Mouse (Mus musculus): Measurements from ENCODE around the gene Eno2.
"Not testable (repeated sequence)": the region's sequence is repeated elsewhere in the genome, so short reads cannot be mapped to it uniquely, and the experiment has no call there.

Eno2 gene

DNA sequence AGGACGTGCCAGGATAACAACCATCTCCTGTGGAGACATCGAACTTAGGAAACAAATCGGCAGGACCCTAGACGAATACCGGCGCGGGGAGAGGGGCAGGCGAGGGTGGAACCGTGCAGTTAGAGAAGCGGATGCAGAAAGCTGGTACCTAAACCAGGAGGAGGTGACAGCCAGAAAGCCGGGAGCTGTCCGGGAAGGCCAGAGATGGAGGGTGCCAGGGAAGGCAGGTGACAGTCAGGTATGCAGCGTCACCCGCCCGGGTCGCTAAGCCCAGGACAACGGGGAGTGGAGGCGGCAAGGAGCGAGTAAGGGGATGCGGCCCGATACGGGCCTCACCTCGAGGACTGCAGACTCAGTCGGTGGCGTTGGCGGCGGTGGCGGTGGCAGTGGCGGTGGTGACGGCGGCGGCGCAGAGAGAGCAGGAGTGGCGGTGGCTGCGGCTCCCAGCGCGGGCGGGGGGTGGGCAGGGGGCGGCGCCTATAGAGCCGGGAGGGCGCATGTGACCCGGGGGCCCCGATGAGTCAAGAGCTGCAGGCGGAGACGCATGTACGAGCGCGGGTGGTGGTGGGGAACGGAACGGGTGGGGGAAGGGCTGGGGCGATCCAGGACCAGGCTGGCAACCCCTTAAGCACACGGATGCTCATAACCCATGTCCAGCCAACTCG lies at the start of gene Eno2:
TSS of gene Eno2 (minus strand) at position 573 of the 665 bp plus-strand sequence.
- peak; percentile 60 to 67 for DNase-seq (ENCODE audit: low spot score in 2 of 2)

DNA sequence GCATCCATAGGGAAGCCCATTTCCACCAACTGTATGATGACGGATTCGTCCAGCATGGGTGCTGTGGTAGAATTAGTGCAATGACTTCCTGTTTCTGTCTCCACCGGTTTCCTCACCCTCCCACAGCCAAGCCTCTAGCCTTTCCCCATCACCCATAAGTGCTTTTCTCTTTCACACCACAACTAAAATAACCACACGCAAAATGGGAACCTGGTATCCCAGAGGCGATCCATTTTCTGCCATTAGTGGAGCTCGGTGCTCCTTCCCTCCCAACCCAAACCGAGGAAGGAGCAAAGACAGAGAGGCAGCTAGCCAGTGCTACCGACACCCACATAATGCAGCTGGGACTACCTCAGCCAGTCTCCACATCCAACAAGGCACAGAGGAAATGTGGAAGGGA lies 48.5 kb upstream of the Eno2 start:
- no peak for DNase-seq (ENCODE audit: low spot score in 2 of 2)

DNA sequence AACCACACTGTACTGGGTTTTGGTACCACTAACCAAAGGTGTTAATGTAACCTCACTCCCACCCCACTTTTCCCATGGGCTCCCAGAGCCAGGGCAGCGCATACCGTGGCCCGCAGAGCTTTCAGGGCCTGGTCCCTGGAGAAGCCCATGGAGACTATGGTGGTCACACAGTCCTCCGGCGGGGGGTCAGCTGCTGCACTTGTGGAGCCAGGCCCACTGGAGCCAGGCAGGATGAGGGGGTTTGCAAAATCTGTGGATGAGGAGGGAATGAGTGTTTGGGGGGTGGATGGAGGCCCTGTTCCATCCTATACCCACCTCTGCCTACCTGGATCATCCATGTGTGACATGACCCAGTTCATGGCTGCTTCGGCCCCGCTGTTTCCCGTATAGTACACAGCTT lies 48.1 kb upstream of the Eno2 start:
- DNase-seq (ENCODE audit: low spot score in 2 of 2) = no peak

DNA sequence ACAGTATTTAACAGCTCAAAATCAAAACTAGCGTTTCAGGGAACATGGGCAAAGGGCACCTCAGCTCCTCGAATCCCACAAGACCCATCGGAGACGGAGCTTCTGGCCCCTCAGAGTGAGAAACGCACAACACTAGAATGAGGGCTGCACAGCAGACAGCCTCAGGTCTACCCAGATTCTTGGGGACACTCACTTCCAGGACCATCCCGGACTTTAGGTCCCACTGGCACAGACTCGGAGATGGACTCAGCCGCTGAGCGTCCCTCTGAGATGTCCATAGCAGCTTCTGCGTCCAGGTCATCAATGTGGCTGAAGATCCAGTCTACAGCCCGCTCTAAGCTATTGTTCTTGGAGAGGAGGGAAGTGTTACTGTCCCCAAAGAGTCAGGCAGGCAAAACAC lies 47.7 kb upstream of the Eno2 start:
- DNase-seq (ENCODE audit: low spot score in 2 of 2) = no peak

DNA sequence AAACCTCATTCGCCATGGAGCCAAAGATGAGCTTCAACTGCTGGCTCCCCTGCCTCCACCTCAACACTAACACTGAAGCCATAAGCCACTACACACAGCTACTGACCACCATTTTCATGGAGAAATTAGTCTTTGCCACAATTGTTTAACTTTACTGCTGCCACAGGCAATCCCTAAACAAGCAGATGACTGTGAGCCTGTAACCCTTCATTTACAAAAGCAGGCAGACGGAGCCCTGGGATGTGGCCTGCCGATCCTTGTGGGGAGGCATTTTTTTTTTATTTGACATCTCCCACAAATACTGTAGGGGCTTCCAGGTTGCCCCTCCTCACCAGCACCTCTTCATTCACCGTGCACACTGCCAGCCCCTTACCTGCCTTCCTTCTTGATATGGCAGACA lies 47.1 kb upstream of the Eno2 start:
- no peak for DNase-seq (ENCODE audit: low spot score in 2 of 2)

DNA sequence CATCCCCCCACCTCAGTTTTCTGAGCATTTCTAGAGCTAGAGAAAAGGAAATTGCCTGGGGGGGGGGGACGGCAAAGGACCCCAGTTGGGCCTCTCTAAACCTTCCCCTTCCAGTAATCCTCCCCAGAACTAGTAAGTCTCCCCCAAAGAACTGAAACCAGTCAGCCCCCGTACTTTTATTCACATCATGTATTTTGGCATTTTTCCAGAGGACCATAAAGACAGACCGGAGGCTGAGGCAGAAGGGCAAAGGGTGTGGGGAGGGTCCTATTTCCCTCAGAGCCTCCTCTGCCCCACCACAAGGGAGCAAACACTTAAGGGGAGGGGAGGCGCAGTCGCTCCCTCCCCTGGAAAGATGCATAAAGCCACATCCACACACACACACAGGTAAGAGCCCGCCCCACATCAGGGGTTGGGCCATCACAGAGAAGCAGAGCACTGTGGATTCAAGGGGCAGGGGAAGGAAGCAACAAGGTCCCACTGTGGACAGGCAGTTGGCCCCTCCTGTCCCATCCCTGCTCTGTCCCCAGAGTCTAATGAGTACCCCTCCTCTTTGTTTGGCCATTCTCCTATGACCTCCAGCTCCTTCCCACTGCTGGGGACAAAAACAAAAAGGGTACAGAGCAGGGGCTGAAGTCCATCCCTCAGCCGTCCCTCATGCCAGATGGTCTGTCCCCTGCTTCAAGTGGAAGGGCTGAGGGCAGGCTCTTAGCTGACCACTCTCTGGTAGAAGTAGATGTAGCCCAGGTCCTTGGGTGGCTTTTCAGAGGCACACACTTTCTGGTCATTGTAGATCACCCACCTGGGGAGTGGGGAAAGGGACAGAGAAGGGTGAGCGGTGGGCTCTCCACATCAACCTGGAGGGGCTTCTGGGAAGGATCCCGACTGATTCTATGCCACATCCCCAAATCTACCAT lies 45.6 kb upstream of the Eno2 start:
- no peak for DNase-seq (ENCODE audit: low spot score in 2 of 2)

DNA sequence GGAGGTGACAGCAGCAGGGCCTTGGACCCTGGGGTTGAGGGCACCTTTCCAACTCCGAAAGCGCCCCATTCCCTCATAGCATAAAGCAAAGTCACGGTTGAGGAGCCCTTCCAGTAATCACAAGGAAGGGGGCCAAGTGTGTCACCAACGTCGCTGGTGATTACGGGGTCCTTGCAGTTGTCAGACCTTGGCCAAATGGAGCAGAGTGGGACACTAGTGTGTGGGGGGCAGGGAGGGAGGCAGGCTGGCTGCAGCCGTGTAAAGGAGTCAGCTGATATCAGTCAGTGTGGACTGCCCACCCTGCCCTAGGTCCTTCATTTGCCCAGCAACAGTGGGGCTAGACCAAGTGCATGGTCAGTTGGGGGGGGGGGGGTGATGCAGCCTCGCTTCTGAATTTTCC lies 45.0 kb upstream of the Eno2 start:
- DNase-seq (ENCODE audit: low spot score in 2 of 2) = no peak

DNA sequence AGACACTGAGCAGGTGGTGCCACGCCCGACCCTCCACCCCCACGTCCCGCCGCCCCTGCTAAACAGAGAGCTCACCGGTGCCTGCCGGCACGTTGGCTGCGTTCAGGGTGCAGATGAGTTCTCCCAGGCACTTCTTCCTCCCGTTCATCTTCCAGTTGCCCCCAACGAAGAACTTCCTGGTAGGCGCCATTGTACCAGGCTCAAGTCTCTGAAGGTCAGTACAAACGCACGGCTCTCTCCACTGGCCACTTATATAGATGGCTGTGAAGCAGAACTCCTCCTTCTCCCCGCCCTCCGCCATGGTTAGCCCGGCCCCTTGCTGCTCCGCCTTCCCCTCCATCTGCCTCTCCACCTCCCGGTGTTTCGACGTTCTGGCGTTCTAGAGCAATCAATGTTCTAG lies 44.5 kb upstream of the Eno2 start, which contains the start of gene Tpi1:
TSS of gene Tpi1 (minus strand) at position 364 of the 400 bp plus-strand sequence.
- peak; percentile 66 to 68 for DNase-seq (ENCODE audit: low spot score in 2 of 2)

DNA sequence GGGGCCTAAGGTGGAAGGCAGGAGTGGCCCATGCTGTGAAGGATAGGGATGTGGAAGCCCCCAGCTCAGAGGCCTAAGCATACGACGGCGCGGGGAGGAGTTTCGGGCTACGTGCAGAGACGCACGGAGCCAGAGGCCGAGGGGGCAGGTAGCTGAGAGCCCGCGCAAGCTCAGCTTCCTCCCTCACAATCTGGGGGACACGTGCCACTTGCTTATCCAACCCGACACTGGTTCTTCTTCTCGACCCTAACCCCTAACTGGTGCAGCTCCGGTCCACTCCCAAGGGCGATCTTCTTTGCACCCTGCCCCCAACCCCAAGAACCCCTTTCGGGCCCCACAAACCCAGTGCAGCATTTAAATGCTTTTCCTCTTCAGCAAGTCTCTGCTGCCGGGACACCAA lies 44.0 kb upstream of the Eno2 start:
- DNase-seq (ENCODE audit: low spot score in 2 of 2) = peak; percentile 63 to 68

DNA sequence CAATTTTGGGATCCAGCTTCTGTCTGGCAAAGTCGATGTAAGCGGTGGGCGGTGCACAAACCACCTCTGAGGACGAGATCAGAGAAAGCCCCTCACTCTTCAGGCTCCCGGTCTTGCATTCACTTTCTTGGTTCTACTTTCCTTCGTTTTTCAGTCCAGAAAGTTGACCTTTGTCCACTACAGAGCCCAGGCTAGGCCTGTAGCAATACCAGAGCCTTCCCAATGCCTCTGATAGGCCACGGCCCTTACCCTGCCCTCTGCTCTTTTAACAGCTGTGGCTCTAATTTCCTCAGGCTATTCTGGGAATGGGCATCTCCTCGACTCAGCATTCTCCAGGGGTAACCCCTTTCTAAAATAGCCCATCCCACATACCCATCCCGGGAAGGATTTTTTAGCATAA lies 43.4 kb upstream of the Eno2 start:
- DNase-seq (ENCODE audit: low spot score in 2 of 2) = no peak

DNA sequence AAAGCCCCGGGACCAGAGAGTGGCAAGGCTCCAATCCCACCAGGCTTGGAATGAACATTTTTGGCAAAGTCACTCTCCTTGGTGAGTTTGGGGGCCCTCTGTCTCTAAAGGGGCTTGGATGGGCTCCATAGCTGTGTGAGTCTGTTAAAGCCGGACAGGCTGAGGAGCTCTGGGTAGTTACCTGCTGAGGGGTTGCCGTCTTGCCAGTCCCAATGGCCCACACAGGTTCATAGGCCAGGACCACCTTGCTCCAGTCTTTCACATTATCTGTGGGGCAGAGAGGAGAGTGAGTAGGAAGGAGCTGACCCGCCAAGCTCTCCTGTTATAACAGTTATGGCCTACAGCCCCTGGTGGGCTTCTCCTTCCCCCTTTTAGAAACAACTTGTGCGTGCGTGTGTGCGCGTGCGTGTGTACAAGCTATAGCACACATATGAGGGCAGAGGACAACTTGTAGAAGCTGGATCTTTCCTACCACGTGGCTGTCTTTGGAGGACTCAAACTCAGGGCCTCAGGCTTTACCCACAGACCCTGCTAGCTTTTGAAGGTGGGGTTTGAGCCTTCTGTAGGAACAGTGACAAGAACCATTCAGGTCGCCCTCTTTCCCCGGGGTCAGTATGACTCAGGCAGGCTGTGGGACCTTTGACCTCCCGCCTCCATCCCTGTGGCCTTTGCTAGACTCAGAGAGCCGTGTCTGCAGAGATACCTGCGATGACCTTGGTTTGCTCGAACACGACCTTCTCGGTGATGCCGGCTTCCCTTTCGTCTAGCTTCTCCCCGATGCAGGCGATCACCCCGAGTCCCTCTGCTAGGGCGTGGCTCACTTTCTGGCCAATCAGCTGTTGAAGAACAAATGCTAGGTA lies 42.5 kb upstream of the Eno2 start:
- DNase-seq (ENCODE audit: low spot score in 2 of 2) = no peak

DNA sequence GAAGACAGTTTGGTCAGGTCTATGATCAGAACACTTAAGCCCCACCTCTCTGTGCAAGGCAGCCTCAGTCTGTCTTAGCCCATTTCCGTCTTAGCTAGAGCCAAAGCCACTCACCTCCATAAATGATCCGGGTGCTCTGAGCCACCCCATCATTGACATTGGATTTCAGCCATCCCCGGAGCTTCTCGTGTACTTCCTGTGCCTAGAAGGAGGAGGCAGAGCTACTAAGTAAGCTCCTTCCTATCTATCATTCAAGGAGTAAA lies 41.9 kb upstream of the Eno2 start:
- no peak for DNase-seq (ENCODE audit: low spot score in 2 of 2)

DNA sequence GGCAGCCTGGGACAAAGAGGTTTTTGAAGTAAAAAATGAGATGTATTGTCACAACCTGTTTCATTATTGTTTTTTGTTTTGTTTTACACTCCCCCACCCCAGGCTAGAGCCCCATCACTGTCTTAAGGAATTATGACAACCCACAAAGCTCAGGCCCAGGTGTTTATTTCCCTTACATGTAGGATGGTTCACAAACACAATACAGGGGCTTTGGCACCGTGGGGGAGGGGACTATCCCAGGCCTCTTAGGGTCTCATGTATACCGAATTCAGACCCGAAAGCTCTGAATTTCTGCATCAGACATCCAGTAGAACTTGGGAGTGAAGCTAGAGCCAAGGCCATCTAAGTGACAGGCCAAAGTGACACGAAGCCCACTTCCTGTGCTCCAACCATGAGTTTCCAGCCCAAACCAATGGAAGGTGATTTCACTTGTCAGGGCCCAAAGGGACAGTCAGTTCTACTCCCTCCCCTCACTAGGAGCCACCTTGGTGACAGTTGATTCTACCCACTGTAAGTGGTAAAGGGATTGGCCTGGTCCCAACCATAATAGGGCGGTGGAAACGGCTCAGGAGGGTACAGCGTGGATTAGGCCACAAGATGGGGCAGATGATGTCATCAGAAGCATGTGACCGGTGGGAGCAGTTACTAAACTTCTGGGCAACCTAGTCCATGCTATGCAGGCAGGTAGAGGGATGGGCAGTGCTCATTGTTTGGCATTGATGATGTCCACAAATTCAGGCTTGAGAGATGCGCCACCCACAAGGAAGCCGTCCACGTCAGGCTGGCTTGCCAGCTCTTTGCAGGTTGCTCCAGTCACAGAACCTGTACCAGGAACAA lies 41.3 kb upstream of the Eno2 start:
- DNase-seq (ENCODE audit: low spot score in 2 of 2) = not testable (repeated sequence)

DNA sequence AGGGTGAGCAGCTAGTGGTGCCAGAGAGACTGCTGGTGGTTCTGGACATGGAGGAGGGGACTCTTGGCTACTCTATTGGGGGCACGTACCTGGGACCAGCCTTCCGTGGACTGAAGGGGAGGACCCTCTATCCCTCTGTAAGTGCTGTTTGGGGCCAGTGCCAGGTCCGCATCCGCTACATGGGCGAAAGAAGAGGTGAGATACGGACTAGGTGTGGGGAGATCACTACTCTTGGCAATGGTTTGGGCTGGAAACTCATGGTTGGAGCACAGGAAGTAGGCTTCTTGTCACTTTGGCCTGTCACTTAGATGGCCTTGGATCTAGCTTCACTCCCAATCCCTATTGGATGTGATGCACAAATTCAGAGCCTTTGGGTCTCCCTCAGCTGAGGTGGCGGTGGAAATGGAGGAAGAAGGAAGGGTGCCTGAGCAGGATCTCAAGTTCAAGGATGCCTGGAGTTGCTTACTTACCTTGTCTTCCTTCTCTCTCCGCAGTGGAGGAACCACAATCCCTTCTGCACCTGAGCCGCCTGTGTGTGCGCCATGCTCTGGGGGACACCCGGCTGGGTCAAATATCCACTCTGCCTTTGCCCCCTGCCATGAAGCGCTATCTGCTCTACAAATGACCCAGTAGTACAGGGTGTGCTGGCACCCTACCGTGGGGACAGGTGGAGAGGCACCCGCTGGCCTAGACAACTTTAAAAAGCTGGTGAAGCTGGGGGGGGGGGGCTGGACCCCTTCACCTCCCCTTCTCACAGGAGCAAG lies 40.5 kb upstream of the Eno2 start:
- DNase-seq (ENCODE audit: low spot score in 2 of 2) = no peak

DNA sequence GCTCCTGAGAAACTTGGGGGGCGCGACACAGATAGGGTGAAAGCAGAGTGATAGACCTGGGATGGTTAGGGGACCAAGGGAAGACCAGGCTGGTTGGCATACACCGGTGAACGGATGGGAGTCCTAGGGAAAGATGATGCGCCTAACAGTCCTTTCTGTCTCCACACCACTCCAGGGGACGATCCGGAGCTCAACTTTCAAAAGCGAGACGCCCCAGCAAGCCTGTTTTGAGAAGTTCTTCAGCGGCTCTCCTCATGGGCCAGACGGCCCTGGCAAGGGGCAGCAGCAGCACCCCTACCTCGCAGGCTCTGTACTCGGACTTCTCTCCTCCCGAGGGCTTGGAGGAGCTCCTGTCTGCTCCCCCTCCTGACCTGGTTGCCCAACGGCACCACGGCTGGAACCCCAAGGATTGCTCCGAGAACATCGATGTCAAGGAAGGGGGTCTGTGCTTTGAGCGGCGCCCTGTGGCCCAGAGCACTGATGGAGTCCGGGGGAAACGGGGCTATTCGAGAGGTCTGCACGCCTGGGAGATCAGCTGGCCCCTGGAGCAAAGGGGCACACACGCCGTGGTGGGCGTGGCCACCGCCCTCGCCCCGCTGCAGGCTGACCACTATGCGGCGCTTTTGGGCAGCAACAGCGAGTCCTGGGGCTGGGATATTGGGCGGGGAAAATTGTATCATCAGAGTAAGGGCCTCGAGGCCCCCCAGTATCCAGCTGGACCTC lies 39.7 kb upstream of the Eno2 start:
- DNase-seq (ENCODE audit: low spot score in 2 of 2) = peak; percentile 34 to 60

DNA sequence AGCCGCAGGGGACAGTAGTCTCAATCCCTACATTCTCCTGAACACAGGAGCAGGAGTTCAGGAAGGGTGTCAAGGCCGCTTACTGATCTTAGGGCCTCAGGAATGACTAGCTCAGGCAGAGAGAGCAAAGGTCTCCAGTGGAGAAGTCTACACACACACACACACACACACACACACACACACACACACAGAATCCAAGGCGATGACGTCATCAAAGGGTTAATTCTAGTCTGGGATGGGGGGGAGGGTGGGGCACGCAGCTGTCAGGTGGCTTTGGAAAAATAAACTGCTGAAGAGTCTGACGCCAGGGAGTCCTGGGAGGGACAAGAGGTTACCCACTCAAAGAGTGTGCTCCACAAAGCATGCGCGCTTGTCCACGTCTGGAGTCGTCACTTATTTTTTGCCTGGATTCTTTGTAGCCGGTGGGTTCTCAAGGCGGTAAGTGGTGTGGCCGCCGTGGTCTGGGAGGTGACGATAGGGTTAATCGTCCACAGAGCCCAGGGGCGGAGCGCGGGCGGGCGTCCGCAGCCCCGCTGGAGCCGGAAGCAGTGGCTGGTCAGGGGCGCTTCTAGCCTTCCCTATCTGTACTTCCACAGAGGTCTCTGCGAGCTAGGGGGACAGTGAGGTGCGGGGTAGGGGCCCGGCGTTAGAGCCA lies 39.0 kb upstream of the Eno2 start, which contains the start of gene Spsb2:
TSS of gene Spsb2 (plus strand) at position 304 of the 655 bp plus-strand sequence.
- no peak for DNase-seq (ENCODE audit: low spot score in 2 of 2)

DNA sequence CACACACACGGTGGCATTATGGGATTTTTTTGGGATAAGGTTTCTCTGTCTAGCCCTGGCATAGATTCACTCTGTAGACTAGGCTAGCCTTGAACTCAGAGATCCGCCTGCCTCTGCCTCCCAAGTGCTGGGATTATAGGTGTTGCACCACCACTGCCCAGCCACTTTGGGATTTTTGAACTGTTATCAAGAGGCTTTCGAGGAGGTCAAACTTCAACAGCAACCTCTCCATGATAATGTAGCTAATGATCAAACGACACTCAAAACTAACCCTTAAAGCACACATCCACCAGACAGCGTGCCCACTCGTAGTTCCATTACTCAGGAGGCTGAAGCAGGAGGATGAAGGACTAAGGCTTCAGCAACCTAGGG lies 38.5 kb upstream of the Eno2 start:
- no peak for DNase-seq (ENCODE audit: low spot score in 2 of 2)

DNA sequence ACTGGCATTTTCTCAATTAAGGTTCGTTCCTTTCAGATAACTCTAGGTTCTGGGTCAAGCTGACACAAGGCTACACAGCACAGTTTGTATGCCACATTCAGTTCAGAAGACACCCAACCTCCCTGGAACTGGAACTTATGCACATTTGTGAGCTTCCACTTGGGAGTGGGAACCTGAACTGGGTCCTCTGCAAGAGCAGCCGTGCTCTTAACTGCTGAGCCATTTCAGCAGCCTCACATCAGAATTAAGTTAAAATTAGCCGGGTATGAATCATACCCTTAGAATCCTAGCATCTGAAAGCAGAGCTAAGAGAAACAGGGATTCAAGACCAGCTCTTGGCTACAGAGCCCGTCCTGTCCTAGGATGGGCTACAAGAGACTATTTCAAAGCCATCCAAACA lies 37.9 kb upstream of the Eno2 start:
- no peak for DNase-seq (ENCODE audit: low spot score in 2 of 2)

DNA sequence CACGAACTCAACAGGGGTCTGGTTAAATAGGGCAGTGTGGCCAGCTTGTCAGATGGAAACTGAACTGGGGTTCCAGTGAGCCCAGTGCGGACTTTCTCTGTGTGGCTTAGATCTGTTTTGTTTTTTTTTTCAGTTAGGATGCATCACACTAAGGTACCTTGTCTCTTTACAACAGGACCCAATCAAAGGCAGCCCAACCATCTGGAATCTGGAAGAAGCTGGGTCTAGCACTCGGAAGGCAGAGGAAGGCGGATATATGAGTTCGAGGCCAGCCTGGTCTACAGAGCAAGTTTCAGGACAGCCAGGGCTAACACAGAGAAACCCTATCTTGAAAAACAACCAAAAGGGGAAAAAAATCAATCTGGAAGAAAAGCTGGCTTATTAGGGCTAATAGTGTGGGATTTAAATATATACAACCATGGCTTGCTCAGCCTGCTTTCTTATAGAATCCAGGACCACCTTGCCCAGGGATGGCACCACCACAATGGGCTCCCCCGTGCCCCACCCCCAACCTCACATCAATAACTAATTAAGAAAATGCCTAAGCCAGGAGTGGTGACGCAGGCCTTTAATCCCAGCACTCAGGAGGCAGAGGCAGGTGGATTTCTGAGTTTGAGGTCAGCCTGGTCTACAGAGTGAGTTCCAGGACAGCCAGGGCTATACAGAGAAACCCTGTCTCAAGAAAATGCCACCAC lies 37.1 kb upstream of the Eno2 start:
- no peak for DNase-seq (ENCODE audit: low spot score in 2 of 2)

Data from thymus, postnatal 10 days (tissue).